Mouse (Mus musculus): ENCODE data around the gene Cracr2b. TPM values are rescaled to one million over a fixed set of nuclear protein-coding genes. Genes with fewer than 3 reads are reported as not detected.
A peak's percentile ranks its signal among the peaks of the same experiment; 100 is the strongest.

Cracr2b gene
- polyA plus RNA-seq, 1 experiment from 2014 or later, result 4.8 TPM

- H3K27ac ChIP-seq (ENCODE audit: low read length), result no peak overlapping the region
- H3K4me3 ChIP-seq (ENCODE audit: low read depth, low read length), result no peak overlapping the region
- no peaks in the 10 kb centered on the region for H3K36me3 ChIP-seq (ENCODE audit: control insufficient read depth, insufficient read depth)
- no peaks in the 10 kb centered on the region for H3K27me3 ChIP-seq (ENCODE audit: control insufficient read depth, insufficient read depth, low read depth, low read length)
- H3K4me1 ChIP-seq (ENCODE audit: control insufficient read depth, low read depth, low read length), result peaks cover 6% of the 10 kb centered on the region
- 56% methylated on average over 4 of the region's 4 CpGs for WGBS (ENCODE audit: insufficient replicate concordance)
- no peak overlapping the region for H3K4me2 ChIP-seq (ENCODE audit: low read depth, low read length)
- H3K9ac ChIP-seq (ENCODE audit: low read depth, low read length), result no peak overlapping the region
- H3K9me3 ChIP-seq (replicated peaks; ENCODE audit: control insufficient read depth, low read length), result no peaks in the 10 kb centered on the region
- ATAC-seq (ENCODE audit: low read depth), result no peak
These were observed 37.1 kb upstream of the Cracr2b start for GRCm38 (mm10) chr7:141423811-141424210.

- no peak for ATAC-seq (ENCODE audit: low read depth)
- Histone ChIP-seq H3K27me3 (ENCODE audit: control insufficient read depth, insufficient read depth, low read depth, low read length) (no peaks in the 10 kb centered on the region), H3K27ac (ENCODE audit: low read length) (no peak overlapping the region), H3K36me3 (ENCODE audit: control insufficient read depth, insufficient read depth) (peaks cover 4% of the 10 kb centered on the region; the same call in 1 of the 2 replicates), H3K4me2 (ENCODE audit: low read depth, low read length) (no peak overlapping the region), H3K9me3 (replicated peaks; ENCODE audit: control insufficient read depth, low read length) (no peaks in the 10 kb centered on the region), H3K9ac (ENCODE audit: low read depth, low read length) (no peak overlapping the region), H3K4me1 (ENCODE audit: control insufficient read depth, low read depth, low read length) (peaks cover 9% of the 10 kb centered on the region), H3K4me3 (ENCODE audit: low read depth, low read length) (no peak overlapping the region)
- 57% methylated on average over 12 of the region's 12 CpGs for WGBS (ENCODE audit: insufficient replicate concordance)
These were observed 33.8 kb upstream of the Cracr2b start for GRCm38 (mm10) chr7:141426948-141427730.

- 57% methylated on average over 5 of the region's 5 CpGs for WGBS (ENCODE audit: insufficient replicate concordance)
- ATAC-seq (ENCODE audit: low read depth), result no peak
- peaks cover 4% of the 10 kb centered on the region; the same call in 1 of the 2 replicates for H3K36me3 ChIP-seq (ENCODE audit: control insufficient read depth, insufficient read depth)
- H3K4me3 ChIP-seq (ENCODE audit: low read depth, low read length), result no peak overlapping the region
- peaks cover 13% of the 10 kb centered on the region for H3K4me1 ChIP-seq (ENCODE audit: control insufficient read depth, low read depth, low read length)
- H3K9ac ChIP-seq (ENCODE audit: low read depth, low read length), result no peak overlapping the region
- no peaks in the 10 kb centered on the region for H3K27me3 ChIP-seq (ENCODE audit: control insufficient read depth, insufficient read depth, low read depth, low read length)
- no peak overlapping the region for H3K27ac ChIP-seq (ENCODE audit: low read length)
- no peak overlapping the region for H3K4me2 ChIP-seq (ENCODE audit: low read depth, low read length)
- no peaks in the 10 kb centered on the region for H3K9me3 ChIP-seq (replicated peaks; ENCODE audit: control insufficient read depth, low read length)
These were observed 32.2 kb upstream of the Cracr2b start for GRCm38 (mm10) chr7:141428701-141429100.

- Histone ChIP-seq H3K9ac (ENCODE audit: low read depth, low read length) (no peak within 1 kb of the TSS), H3K4me2 (ENCODE audit: low read depth, low read length) (no peak within 1 kb of the TSS), H3K27ac (ENCODE audit: low read length) (no peak within 1 kb of the TSS), H3K4me3 (ENCODE audit: low read depth, low read length) (no peak within 1 kb of the TSS), H3K27me3 (ENCODE audit: control insufficient read depth, insufficient read depth, low read depth, low read length) (no peaks in the 10 kb centered on the region), H3K9me3 (replicated peaks; ENCODE audit: control insufficient read depth, low read length) (no peaks in the 10 kb centered on the region), H3K36me3 (ENCODE audit: control insufficient read depth, insufficient read depth) (peaks cover 4% of the 10 kb centered on the region; the same call in 1 of the 2 replicates), H3K4me1 (ENCODE audit: control insufficient read depth, low read depth, low read length) (peaks cover 19% of the 10 kb centered on the region)
- WGBS (ENCODE audit: insufficient replicate concordance), result 14% methylated on average over 19 of the region's 19 CpGs
- peak; percentile 58 for ATAC-seq (ENCODE audit: low read depth)
These were observed 31.6 kb upstream of the Cracr2b start, which contains the start of gene Cend1 for GRCm38 (mm10) chr7:141429310-141429709. Gene Cend1 (minus strand): TSS chr7:141429491.

- H3K36me3 ChIP-seq (ENCODE audit: control insufficient read depth, insufficient read depth), result peaks cover 4% of the 10 kb centered on the region; the same call in 1 of the 2 replicates
- no peak overlapping the region for H3K27ac ChIP-seq (ENCODE audit: low read length)
- no peak overlapping the region for H3K4me2 ChIP-seq (ENCODE audit: low read depth, low read length)
- H3K4me3 ChIP-seq (ENCODE audit: low read depth, low read length), result no peak overlapping the region
- H3K27me3 ChIP-seq (ENCODE audit: control insufficient read depth, insufficient read depth, low read depth, low read length), result no peaks in the 10 kb centered on the region
- 60% methylated on average over 9 of the region's 9 CpGs for WGBS (ENCODE audit: insufficient replicate concordance)
- H3K4me1 ChIP-seq (ENCODE audit: control insufficient read depth, low read depth, low read length), result peaks cover 26% of the 10 kb centered on the region
- H3K9me3 ChIP-seq (replicated peaks; ENCODE audit: control insufficient read depth, low read length), result no peaks in the 10 kb centered on the region
- ATAC-seq (ENCODE audit: low read depth), result no peak
- H3K9ac ChIP-seq (ENCODE audit: low read depth, low read length), result no peak overlapping the region
These were observed 30.9 kb upstream of the Cracr2b start for GRCm38 (mm10) chr7:141429840-141430584.

- no peak for ATAC-seq (ENCODE audit: low read depth)
- H3K4me2 ChIP-seq (ENCODE audit: low read depth, low read length), result no peak overlapping the region
- WGBS (ENCODE audit: insufficient replicate concordance), result 90% methylated on average over 9 of the region's 9 CpGs
- peaks cover 4% of the 10 kb centered on the region; the same call in 1 of the 2 replicates for H3K36me3 ChIP-seq (ENCODE audit: control insufficient read depth, insufficient read depth)
- no peak overlapping the region for H3K4me3 ChIP-seq (ENCODE audit: low read depth, low read length)
- H3K27ac ChIP-seq (ENCODE audit: low read length), result no peak overlapping the region
- H3K4me1 ChIP-seq (ENCODE audit: control insufficient read depth, low read depth, low read length), result peaks cover 32% of the 10 kb centered on the region
- H3K9me3 ChIP-seq (replicated peaks; ENCODE audit: control insufficient read depth, low read length), result no peaks in the 10 kb centered on the region
- no peaks in the 10 kb centered on the region for H3K27me3 ChIP-seq (ENCODE audit: control insufficient read depth, insufficient read depth, low read depth, low read length)
- no peak overlapping the region for H3K9ac ChIP-seq (ENCODE audit: low read depth, low read length)
These were observed 30.2 kb upstream of the Cracr2b start for GRCm38 (mm10) chr7:141430585-141431240.

- Histone ChIP-seq H3K9ac (ENCODE audit: low read depth, low read length) (no peak overlapping the region), H3K27me3 (ENCODE audit: control insufficient read depth, insufficient read depth, low read depth, low read length) (no peaks in the 10 kb centered on the region), H3K36me3 (ENCODE audit: control insufficient read depth, insufficient read depth) (peaks cover 4% of the 10 kb centered on the region; the same call in 1 of the 2 replicates), H3K4me3 (ENCODE audit: low read depth, low read length) (no peak overlapping the region), H3K4me2 (ENCODE audit: low read depth, low read length) (no peak overlapping the region), H3K27ac (ENCODE audit: low read length) (no peak overlapping the region), H3K9me3 (replicated peaks; ENCODE audit: control insufficient read depth, low read length) (no peaks in the 10 kb centered on the region), H3K4me1 (ENCODE audit: control insufficient read depth, low read depth, low read length) (peaks cover 40% of the 10 kb centered on the region)
- WGBS (ENCODE audit: insufficient replicate concordance), result 82% methylated on average over 19 of the region's 19 CpGs
- ATAC-seq (ENCODE audit: low read depth), result no peak
These were observed 29.3 kb upstream of the Cracr2b start for GRCm38 (mm10) chr7:141431434-141432185.

GRCm38 (mm10) chr7:141432186-141432611, 28.7 kb upstream of the Cracr2b start:
- peaks cover 40% of the 10 kb centered on the region for H3K4me1 ChIP-seq (ENCODE audit: control insufficient read depth, low read depth, low read length)
- H3K9me3 ChIP-seq (replicated peaks; ENCODE audit: control insufficient read depth, low read length), result no peaks in the 10 kb centered on the region
- H3K27ac ChIP-seq (ENCODE audit: low read length), result no peak overlapping the region
- H3K4me3 ChIP-seq (ENCODE audit: low read depth, low read length), result no peak overlapping the region
- ATAC-seq (ENCODE audit: low read depth), result no peak
- no peak overlapping the region for H3K9ac ChIP-seq (ENCODE audit: low read depth, low read length)
- no peak overlapping the region for H3K4me2 ChIP-seq (ENCODE audit: low read depth, low read length)
- 64% methylated on average over 8 of the region's 8 CpGs for WGBS (ENCODE audit: insufficient replicate concordance)
- no peaks in the 10 kb centered on the region for H3K27me3 ChIP-seq (ENCODE audit: control insufficient read depth, insufficient read depth, low read depth, low read length)
- H3K36me3 ChIP-seq (ENCODE audit: control insufficient read depth, insufficient read depth), result peaks cover 4% of the 10 kb centered on the region; the same call in 1 of the 2 replicates

Measured in liver, embryonic 16.5 days (tissue).